Mouse (Mus musculus) liver, embryonic 14.5 days (tissue): ENCODE data around the gene Stac2. TPM values are rescaled to one million over a fixed set of nuclear protein-coding genes. Genes with fewer than 3 reads are reported as not detected.

Experiments used
- ATAC-seq: fragments of 200-750 bp; cut with Nextera tagmentation; 2 replicates; pipeline ENCODE4 v1.8.0; 2017; ENCODE audit warnings: moderate number of reproducible peaks, mild to moderate bottlenecking, moderate library complexity; ENCODE audit not compliant: insufficient read depth
- DNase-seq, 3 experiments: peaks; one replicate each; pipeline ENCODE4 v3.0.0-alpha.2; 2012 to 2013; ENCODE audit warnings: low read depth in 3 of 3, low spot score in 3 of 3
- H3K27ac ChIP-seq: fragments of 300-500 bp; sonication (generic); 2 replicates; pipeline ENCODE4 v1.5.1; 2014; ENCODE audit warnings: moderate library complexity, mild to moderate bottlenecking, control low read depth, inconsistent platforms
- H3K27me3 ChIP-seq: fragments of 300-500 bp; sonication (generic); 2 replicates; pipeline ENCODE4 v1.6.1; 2014; ENCODE audit warnings: mild to moderate bottlenecking, low read length, moderate library complexity; ENCODE audit not compliant: control insufficient read depth, insufficient read depth
- H3K36me3 ChIP-seq: fragments of 300-500 bp; sonication (generic); replicated peaks from 2 replicates; pipeline ENCODE4 v1.6.1; 2014; ENCODE audit warnings: low read depth; ENCODE audit not compliant: control insufficient read depth, insufficient read depth
- H3K4me1 ChIP-seq, 2 experiments: fragments of 200-500 bp in 1 of 2; fragments of 300-500 bp in 1 of 2; sonication (generic) in 1 of 2; replicated peaks; 2 replicates each; pipeline ENCODE4 v1.6.1; 2012 to 2014; ENCODE audit warnings: antibody characterized with exemption in 1 of 2, inconsistent platforms in 1 of 2, low read length in 1 of 2; ENCODE audit not compliant: control insufficient read depth in 2 of 2, insufficient read depth in 2 of 2
- H3K4me2 ChIP-seq: fragments of 300-500 bp; sonication (generic); 2 replicates; pipeline ENCODE4 v1.6.1; 2014; ENCODE audit warnings: low read depth, mild to moderate bottlenecking, control low read depth, moderate library complexity
- H3K4me3 ChIP-seq, 2 experiments: fragments of 200-500 bp in 1 of 2; fragments of 300-500 bp in 1 of 2; sonication (generic) in 1 of 2; 2 replicates each; pipeline ENCODE4 v1.5.1; 2012 to 2014; ENCODE audit warnings: low read depth in 2 of 2, low read length in 2 of 2, mild to moderate bottlenecking in 2 of 2, control low read depth in 1 of 2, inconsistent platforms in 1 of 2, moderate library complexity in 1 of 2; ENCODE audit not compliant: insufficient read depth in 1 of 2
- H3K9ac ChIP-seq: fragments of 300-500 bp; sonication (generic); replicated peaks from 2 replicates; pipeline ENCODE4 v1.6.1; 2014; ENCODE audit warnings: mild to moderate bottlenecking, control low read depth, moderate library complexity
- H3K9me3 ChIP-seq: fragments of 300-500 bp; sonication (generic); 2 replicates; pipeline ENCODE4 v1.6.1; 2016; ENCODE audit warnings: low read length, mixed read lengths; ENCODE audit not compliant: control insufficient read depth
- CTCF ChIP-seq: IDR thresholded peaks from 2 replicates; pipeline ENCODE4 v1.5.1; 2016; ENCODE audit warnings: antibody characterized with exemption, low read depth, control low read depth
- EP300 ChIP-seq: IDR thresholded peaks from 2 replicates; pipeline ENCODE4 v1.6.1; 2016; ENCODE audit warnings: antibody characterized with exemption, low read depth
- WGBS: fragments of 180-500 bp; shearing (Covaris S2); extraction: QIAGEN DNeasy Blood & Tissue Kit; methylation state at CpG from one replicate; pipeline ENCODE4 v1.1.7; 2014; ENCODE audit not compliant: insufficient replicate concordance; 5-methylcytosine and 5-hydroxymethylcytosine counted together
- polyA plus RNA-seq, 2 experiments: library from polyadenylated mRNA; depleted of rRNA in 1 of 2; stranded (reverse) in 1 of 2; unstranded in 1 of 2; fragments of >200 nt; fragmentation: Nextera tagmentation in 1 of 2; extraction: Ambion mirVana in 1 of 2; gene quantifications; 2 replicates each; pipeline versions ENCODE4 v1.2.1 to v1.2.3; 2012 to 2014

Stac2 gene
- polyA plus RNA-seq, 2 experiments: not detected

DNA sequence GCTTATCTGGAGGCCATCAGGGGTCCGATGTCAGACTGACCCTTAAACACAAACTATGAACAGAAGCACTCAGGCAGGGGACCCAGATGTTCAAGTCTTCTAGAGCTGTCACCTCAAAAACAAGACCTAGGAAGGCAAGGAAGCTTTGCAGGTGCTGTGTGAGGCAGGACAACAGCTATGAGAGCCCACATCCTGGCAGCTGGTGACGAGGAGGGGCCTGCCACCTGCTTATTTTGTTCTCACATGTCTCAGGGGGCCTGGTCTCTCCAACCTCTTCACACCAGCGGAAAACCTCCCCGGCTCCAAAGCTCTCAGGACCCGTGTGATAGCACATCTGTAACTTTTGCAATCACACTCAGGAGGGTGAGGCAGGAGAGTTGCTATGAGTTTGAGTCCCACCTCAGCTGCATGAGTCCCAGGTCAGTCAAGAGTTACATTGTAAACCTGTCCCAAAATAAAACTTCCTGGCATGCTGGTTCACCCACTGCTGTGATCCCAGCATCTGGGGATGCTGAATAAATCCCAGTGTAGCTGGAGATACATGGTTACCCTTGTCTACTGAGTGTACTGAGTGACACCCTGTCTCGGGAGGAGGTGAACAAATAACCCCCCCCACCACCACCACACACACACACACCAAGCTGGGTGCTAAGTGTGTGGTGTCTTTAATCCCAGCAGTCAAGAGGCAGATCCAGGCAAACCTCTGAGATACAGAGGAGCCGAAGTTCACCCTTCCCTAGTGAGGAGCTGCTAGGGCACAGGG is 52.7 kb downstream of the Stac2 start:
- ATAC-seq: no peak
- WGBS: 22% methylated on average over 7 of the region's 7 CpGs
- Histone ChIP-seq H3K4me2 (no peak overlapping the region), H3K27ac (no peak overlapping the region), H3K36me3 (no peaks in the 10 kb centered on the region), H3K9me3 (no peaks in the 10 kb centered on the region), H3K4me3 (no peak overlapping the region), H3K4me1 (peaks cover 0 to 14% of the 10 kb centered on the region in 2 experiments; a peak in 2 of 4 replicates), H3K27me3 (peaks cover 7% of the 10 kb centered on the region), H3K9ac (no peak overlapping the region)
- no peak for DNase-seq
- TF ChIP-seq CTCF (no peak), EP300 (no peak)

DNA sequence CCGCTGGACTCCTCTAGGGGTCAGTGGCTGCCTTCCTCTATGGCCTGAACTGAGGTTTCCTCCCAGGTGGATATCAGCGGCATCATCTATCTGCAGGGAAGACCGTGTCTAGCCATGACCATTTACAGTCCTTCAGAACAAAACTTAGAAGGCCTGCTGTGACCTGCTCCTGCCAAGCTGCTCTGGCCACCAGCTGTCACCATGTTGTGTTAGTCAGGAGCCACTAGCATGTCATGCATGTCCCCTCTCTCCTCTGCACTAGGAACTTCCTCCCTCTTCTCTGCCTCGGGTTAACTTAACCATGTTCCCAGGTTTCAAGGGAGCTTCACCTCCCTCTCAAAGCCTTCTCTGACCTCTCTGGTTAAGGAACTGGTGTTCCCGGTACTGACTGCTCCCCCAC is 53.5 kb downstream of the Stac2 start:
- H3K4me2 ChIP-seq: no peak overlapping the region
- no peak overlapping the region for H3K4me3 ChIP-seq
- H3K4me1 ChIP-seq: peaks cover 0 to 16% of the 10 kb centered on the region in 2 experiments; a peak in 3 of 4 replicates
- no peaks in the 10 kb centered on the region for H3K36me3 ChIP-seq
- 42% methylated on average over 5 of the region's 5 CpGs for WGBS
- no peak for ATAC-seq
- H3K27me3 ChIP-seq: peaks cover 7% of the 10 kb centered on the region
- H3K27ac ChIP-seq: no peak overlapping the region
- no peak for DNase-seq
- H3K9ac ChIP-seq: no peak overlapping the region
- H3K9me3 ChIP-seq: no peaks in the 10 kb centered on the region
- TF ChIP-seq EP300 (no peak), CTCF (no peak)

DNA sequence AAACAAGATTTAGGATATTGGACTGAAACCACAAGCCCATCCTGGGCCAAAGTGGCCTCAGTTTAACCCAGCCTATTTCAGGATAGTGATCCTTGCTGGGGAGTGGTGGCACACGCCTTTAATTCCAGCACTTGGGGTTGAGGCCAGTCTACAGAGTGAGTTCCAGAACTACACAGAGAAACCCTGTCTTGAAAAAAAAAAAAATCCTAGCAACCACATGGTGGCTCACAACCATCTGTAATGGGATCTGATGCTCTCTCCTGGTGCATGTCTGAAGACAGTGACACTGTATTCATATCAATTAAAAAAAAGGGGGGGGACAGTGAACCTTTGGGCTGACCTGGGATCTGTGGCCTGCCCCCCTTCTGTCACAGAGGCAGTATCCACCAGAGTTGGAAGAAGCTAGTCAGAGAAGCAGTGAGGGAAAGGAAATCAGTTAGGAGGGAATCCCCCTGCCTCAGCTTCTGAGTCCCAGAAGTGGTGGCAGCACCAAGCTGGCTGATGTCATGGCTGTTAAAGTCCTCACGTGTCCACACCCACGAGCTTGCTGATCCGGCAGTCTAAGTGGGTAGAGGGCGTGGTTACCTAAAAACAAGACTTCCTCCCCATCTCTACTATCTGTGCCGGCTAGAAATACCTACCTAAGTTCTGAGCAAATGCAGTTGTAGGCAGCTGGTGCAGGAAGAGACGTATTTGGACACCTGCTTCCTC is 54.2 kb downstream of the Stac2 start:
- DNase-seq (no peak), ATAC-seq (no peak)
- Histone ChIP-seq H3K27me3 (peaks cover 7% of the 10 kb centered on the region), H3K36me3 (no peaks in the 10 kb centered on the region), H3K27ac (no peak overlapping the region), H3K9me3 (no peaks in the 10 kb centered on the region), H3K9ac (no peak overlapping the region), H3K4me1 (peaks cover 0 to 20% of the 10 kb centered on the region in 2 experiments; a peak in 3 of 4 replicates), H3K4me2 (no peak overlapping the region), H3K4me3 (no peak overlapping the region)
- TF ChIP-seq EP300: no peak
- TF ChIP-seq CTCF: no peak
- WGBS: 23% methylated on average over 7 of the region's 7 CpGs

DNA sequence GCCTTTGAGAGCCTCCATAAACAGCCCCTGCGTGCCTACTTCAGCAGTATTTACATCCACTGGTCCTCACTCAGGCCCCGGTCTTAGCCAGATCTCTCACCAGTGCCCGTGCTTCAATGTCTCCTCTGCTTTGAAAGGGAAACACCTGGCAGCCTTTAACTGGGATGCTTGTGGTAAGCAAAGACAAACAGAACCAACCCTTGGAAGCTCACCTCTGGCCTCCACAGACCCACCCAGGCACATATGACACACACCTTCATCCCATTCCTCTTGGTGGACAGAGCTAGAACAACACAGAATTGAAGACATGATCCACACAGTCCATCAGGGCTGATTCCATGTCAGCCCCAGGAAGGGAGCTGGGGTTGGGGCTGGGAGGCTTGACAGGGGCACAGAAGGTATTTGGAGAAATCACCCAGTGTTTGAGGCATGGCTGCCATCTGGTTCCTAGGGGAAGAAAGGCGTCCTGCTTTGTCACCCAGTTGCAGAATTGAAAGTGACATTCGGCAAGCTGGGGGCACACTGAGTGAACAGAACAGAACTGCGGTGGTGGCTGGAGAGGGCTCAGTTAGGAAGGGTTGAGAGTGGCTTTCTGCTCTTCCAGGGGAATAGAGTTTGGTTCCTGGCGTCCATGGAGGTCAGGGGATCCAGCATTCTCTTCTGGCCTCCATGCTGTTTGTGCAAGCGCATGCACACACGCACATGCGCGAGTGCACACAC is 55.0 kb downstream of the Stac2 start:
- 66% methylated on average over 11 of the region's 11 CpGs for WGBS
- Histone ChIP-seq H3K27me3 (peaks cover 7% of the 10 kb centered on the region), H3K9ac (no peak overlapping the region), H3K36me3 (no peaks in the 10 kb centered on the region), H3K4me2 (no peak overlapping the region), H3K9me3 (no peaks in the 10 kb centered on the region), H3K4me1 (peaks cover 0 to 21% of the 10 kb centered on the region in 2 experiments; a peak in 3 of 4 replicates), H3K27ac (no peak overlapping the region), H3K4me3 (no peak overlapping the region)
- no peak for ATAC-seq
- TF ChIP-seq EP300 (no peak), CTCF (no peak)
- DNase-seq: no peak

DNA sequence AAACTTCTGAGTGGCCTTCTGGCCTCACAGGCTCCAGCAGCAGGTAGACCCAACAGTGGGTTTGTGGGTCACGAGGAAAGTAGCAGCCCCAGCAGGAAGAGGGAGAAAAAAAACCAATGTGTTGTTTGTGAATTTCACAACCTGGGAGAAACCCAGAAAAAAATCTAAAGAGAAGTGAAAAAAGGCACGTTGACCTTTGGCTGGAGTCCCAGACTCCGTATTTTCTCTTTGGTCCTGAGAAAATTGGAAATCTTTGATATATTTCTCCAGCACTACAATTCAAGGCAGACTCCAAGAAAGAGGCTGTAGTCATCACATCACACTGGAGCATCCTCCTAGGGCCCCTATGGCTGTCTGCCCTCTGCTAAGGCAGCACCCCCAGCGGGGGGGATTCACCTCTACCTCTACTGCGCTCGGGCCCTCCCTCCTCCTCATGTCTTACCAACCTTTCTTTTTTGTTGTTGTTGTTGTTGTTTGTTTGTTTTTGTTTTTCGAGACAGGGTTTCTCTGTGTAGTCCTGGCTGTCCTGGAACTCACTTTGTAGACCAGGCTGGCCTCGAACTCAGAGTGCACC is 55.8 kb downstream of the Stac2 start:
- H3K4me3 ChIP-seq: no peak overlapping the region
- peaks cover 5% of the 10 kb centered on the region for H3K27me3 ChIP-seq
- H3K4me2 ChIP-seq: no peak overlapping the region
- H3K4me1 ChIP-seq: peaks cover 0 to 21% of the 10 kb centered on the region in 2 experiments; a peak in 3 of 4 replicates
- no peaks in the 10 kb centered on the region for H3K36me3 ChIP-seq
- H3K9ac ChIP-seq: no peak overlapping the region
- H3K27ac ChIP-seq: no peak overlapping the region
- ATAC-seq: no peak
- no peaks in the 10 kb centered on the region for H3K9me3 ChIP-seq
- TF ChIP-seq CTCF (no peak), EP300 (no peak)
- 66% methylated on average over 8 of the region's 8 CpGs for WGBS
- no peak for DNase-seq
